Mouse (Mus musculus) CH12.LX (cell line): ENCODE data around the gene Gm28038. TPM values are rescaled to one million over a fixed set of nuclear protein-coding genes. Genes with fewer than 3 reads are reported as not detected.

Experiments
- DNase-seq: peaks from one replicate; pipeline ENCODE4 v3.0.0-alpha.2; 2013; ENCODE audit errors: extremely low read depth
- H3K27ac ChIP-seq: 2 replicates; pipeline ENCODE4 v1.5.1; 2012; ENCODE audit warnings: low read depth, mild to moderate bottlenecking, control low read depth, moderate library complexity; ENCODE audit not compliant: insufficient read depth
- H3K27me3 ChIP-seq: replicated peaks from 2 replicates; pipeline ENCODE3; 2012; ENCODE audit warnings: inconsistent platforms
- H3K36me3 ChIP-seq, 2 experiments: replicated peaks in 1 of 2; 2 replicates each; pipeline versions ENCODE3 to v1.6.1; 2012; ENCODE audit warnings: inconsistent platforms in 1 of 2, low read length in 1 of 2, mild to moderate bottlenecking in 1 of 2, mixed read lengths in 1 of 2, moderate library complexity in 1 of 2; ENCODE audit not compliant: control insufficient read depth in 1 of 2, insufficient read depth in 1 of 2
- H3K4me1 ChIP-seq, 2 experiments: 2 replicates each; pipeline ENCODE4 v1.6.1; 2012; ENCODE audit warnings: inconsistent platforms in 1 of 2, moderate library complexity in 1 of 2; ENCODE audit not compliant: insufficient read depth in 2 of 2, control insufficient read depth in 1 of 2
- H3K4me2 ChIP-seq: 2 replicates; pipeline ENCODE4 v1.6.1; 2012; ENCODE audit warnings: low read depth, mild to moderate bottlenecking, control low read depth; ENCODE audit not compliant: poor library complexity, insufficient read depth, severe bottlenecking
- H3K4me3 ChIP-seq, 3 experiments: fragments of 150-350 bp in 1 of 3; sonication (generic) in 1 of 3; replicated peaks in 1 of 3; 2 replicates each; pipeline versions ENCODE3 to v1.5.1; 2011 to 2012; ENCODE audit warnings: low read depth in 2 of 3, low read length in 2 of 3, mild to moderate bottlenecking in 2 of 3, moderate library complexity in 2 of 3, control low read depth in 1 of 3, improper control_type of control experiment in 1 of 3, inconsistent platforms in 1 of 3, mixed read lengths in 1 of 3; ENCODE audit not compliant: poor library complexity in 1 of 3
- H3K79me2 ChIP-seq: replicated peaks from 2 replicates; pipeline ENCODE4 v1.6.1; 2012; ENCODE audit warnings: mild to moderate bottlenecking, moderate library complexity; ENCODE audit not compliant: control insufficient read depth, poor library complexity, insufficient read depth, severe bottlenecking; ENCODE audit errors: extremely low read depth
- H3K9ac ChIP-seq: 2 replicates; pipeline ENCODE4 v1.6.1; 2012; ENCODE audit warnings: low read depth, mild to moderate bottlenecking, control low read depth, moderate library complexity; ENCODE audit not compliant: insufficient read depth
- H3K9me3 ChIP-seq: replicated peaks from 2 replicates; pipeline ENCODE3; 2012; ENCODE audit warnings: low read length, inconsistent platforms, mixed read lengths
- BHLHE40 ChIP-seq: IDR thresholded peaks from 2 replicates; pipeline ENCODE4 v1.6.1; 2011; ENCODE audit warnings: mild to moderate bottlenecking, low read depth, low read length, improper control_type of control experiment
- CHD1 ChIP-seq: IDR thresholded peaks from 2 replicates; pipeline ENCODE4 v1.6.1; 2012; ENCODE audit warnings: low read depth, low read length, improper control_type of control experiment, inconsistent platforms
- CHD2 ChIP-seq: IDR thresholded peaks from 2 replicates; pipeline ENCODE4 v1.6.1; 2011; ENCODE audit warnings: low read length, improper control_type of control experiment
- CTCF ChIP-seq, 2 experiments: IDR thresholded peaks in 1 of 2; conservative IDR thresholded peaks in 1 of 2; 2 replicates each; pipeline ENCODE4 v1.5.1; 2011 to 2012; ENCODE audit warnings: low read depth in 2 of 2, low read length in 2 of 2, improper control_type of control experiment in 1 of 2, inconsistent platforms in 1 of 2, mild to moderate bottlenecking in 1 of 2, moderate library complexity in 1 of 2
- EP300 ChIP-seq: IDR thresholded peaks from 2 replicates; pipeline ENCODE4 v1.6.1; 2011; ENCODE audit warnings: low read length, improper control_type of control experiment
- IRF4 ChIP-seq: IDR thresholded peaks from 2 replicates; pipeline ENCODE4 v1.6.1; 2014; ENCODE audit warnings: low read depth, mild to moderate bottlenecking, inconsistent platforms, low read length, improper control_type of control experiment
- JUN ChIP-seq: IDR thresholded peaks from 2 replicates; pipeline ENCODE4 v1.6.1; 2011; ENCODE audit warnings: low read depth, mild to moderate bottlenecking, low read length, improper control_type of control experiment, moderate library complexity; ENCODE audit not compliant: insufficient read depth
- JUND ChIP-seq: conservative IDR thresholded peaks from 2 replicates; pipeline ENCODE4 v1.6.1; 2011; ENCODE audit warnings: low read depth, low read length, improper control_type of control experiment
- KAT2A ChIP-seq: IDR thresholded peaks from 2 replicates; pipeline ENCODE4 v1.6.1; 2012; ENCODE audit warnings: low read length, improper control_type of control experiment, inconsistent platforms; ENCODE audit not compliant: insufficient replicate concordance
- MAZ ChIP-seq: IDR thresholded peaks from 2 replicates; pipeline ENCODE4 v1.6.1; 2012; ENCODE audit warnings: low read depth, mild to moderate bottlenecking, inconsistent platforms, low read length, improper control_type of control experiment, moderate library complexity
- MEF2A ChIP-seq: IDR thresholded peaks from 2 replicates; pipeline ENCODE4 v1.6.1; 2014; ENCODE audit warnings: low read depth, mild to moderate bottlenecking, inconsistent platforms, low read length, improper control_type of control experiment, borderline replicate concordance
- NELFE ChIP-seq: IDR thresholded peaks from 2 replicates; pipeline ENCODE4 v1.6.1; 2011; ENCODE audit warnings: low read depth, low read length, improper control_type of control experiment
- POLR2A ChIP-seq: IDR thresholded peaks from 2 replicates; pipeline ENCODE4 v1.6.1; 2011; ENCODE audit warnings: low read depth, mild to moderate bottlenecking, improper control_type of control experiment, low read length
- SIN3A ChIP-seq: IDR thresholded peaks from 2 replicates; pipeline ENCODE4 v1.6.1; 2012; ENCODE audit warnings: low read length, improper control_type of control experiment, inconsistent platforms
- SMC3 ChIP-seq: IDR thresholded peaks from 2 replicates; pipeline ENCODE4 v1.6.1; 2011; ENCODE audit warnings: low read depth, low read length, improper control_type of control experiment
- TBP ChIP-seq: conservative IDR thresholded peaks from 2 replicates; pipeline ENCODE4 v1.6.1; 2011; ENCODE audit warnings: low read depth, low read length, improper control_type of control experiment
- ZC3H11A ChIP-seq: IDR thresholded peaks from 2 replicates; pipeline ENCODE4 v1.6.1; 2012; ENCODE audit warnings: low read depth, mild to moderate bottlenecking, inconsistent platforms, low read length, improper control_type of control experiment
- ZNF384 ChIP-seq: IDR thresholded peaks from 2 replicates; pipeline ENCODE4 v1.6.1; 2012; ENCODE audit warnings: low read depth, low read length, improper control_type of control experiment, inconsistent platforms
- dilution Hi-C: fragments of 300-500 bp; cut with MboI; formaldehyde crosslinking; loops from 2 replicates; pipeline ENCODE4 v1.14.3; 2020; ENCODE audit warnings: low sequenced_read_pairs; ENCODE audit not compliant: extremely low pct_unique_long_range_greater_than_20kb, extremely low pct_ligation_motif_present
- in situ Hi-C: fragments of 300-500 bp; cut with MboI; formaldehyde crosslinking; loops from 3 replicates; pipeline ENCODE4 v1.14.3; 2019; ENCODE audit warnings: low sequenced_read_pairs, low pct_ligation_motif_present, low pct_unique_long_range_greater_than_20kb, mixed read lengths
- polyA plus RNA-seq: library from polyadenylated mRNA; unstranded; fragments of >175 nt; gene quantifications from 2 replicates; pipeline ENCODE4 v1.2.1, GENCODE M21; 2012; ENCODE audit warnings: low read depth; ENCODE audit not compliant: insufficient read length
- total RNA-seq, 2 experiments: library from RNA; depleted of rRNA; stranded (reverse); fragments of 300-350 nt in 1 of 2; fragments of >200 nt in 1 of 2; gene quantifications; 2 replicates each; pipeline ENCODE4 v1.2.3; 2012 to 2014

Gene Gm28038
- total and polyA plus RNA-seq, 3 experiments: not detected

- in situ Hi-C loops: no loop called here
- no peaks in the 10 kb centered on the region for H3K79me2 ChIP-seq
- 0 out of 2 replicates have a peak overlapping the region, but pooled peaks have one; percentile 69 for H3K4me2 ChIP-seq
- TF ChIP-seq MAZ (no peak), KAT2A (no peak), MEF2A (no peak), SIN3A (no peak), SMC3 (no peak), CTCF (conservative IDR thresholded peaks at IDR 0.05 in 1 of 2, IDR thresholded peaks at IDR 0.05 in 1 of 2; ENCODE audit: low read depth in 2 of 2, low read length in 2 of 2) (no peak), POLR2A (no peak), JUN (no peak), ZNF384 (no peak), EP300 (no peak), NELFE (no peak), CHD1 (no peak), CHD2 (no peak)
- H3K27ac ChIP-seq: no peak overlapping the region
- H3K36me3 ChIP-seq: peaks cover 15 to 41% of the 10 kb centered on the region in 2 experiments
- dilution Hi-C loops: no loop called here
- DNase-seq: no peak
- no peak overlapping the region for H3K4me3 ChIP-seq
- H3K9me3 ChIP-seq: no peaks in the 10 kb centered on the region
- peaks cover 8 to 36% of the 10 kb centered on the region in 2 experiments; a peak in 3 of 4 replicates for H3K4me1 ChIP-seq
- no peaks in the 10 kb centered on the region for H3K27me3 ChIP-seq
- peak overlapping the region; percentile 78; the same call in 1 of the 2 replicates for H3K9ac ChIP-seq
Measured at GRCm38 (mm10) chr2:30238906-30239465, 41.9 kb upstream of the Gm28038 start.

- Histone ChIP-seq H3K79me2 (no peaks in the 10 kb centered on the region), H3K9ac (no peak overlapping the region), H3K4me2 (no peak overlapping the region), H3K27me3 (no peaks in the 10 kb centered on the region), H3K4me1 (peaks cover 8 to 36% of the 10 kb centered on the region in 2 experiments; a peak in 3 of 4 replicates), H3K9me3 (no peaks in the 10 kb centered on the region), H3K36me3 (peaks cover 18 to 48% of the 10 kb centered on the region in 2 experiments), H3K27ac (no peak overlapping the region), H3K4me3 (no peak overlapping the region)
- TF ChIP-seq BHLHE40 (no peak), CHD1 (no peak), ZC3H11A (no peak), NELFE (no peak), KAT2A (no peak), CTCF (conservative IDR thresholded peaks at IDR 0.05 in 1 of 2, IDR thresholded peaks at IDR 0.05 in 1 of 2; ENCODE audit: low read depth in 2 of 2, low read length in 2 of 2) (no peak), IRF4 (no peak), TBP (no peak), JUND (no peak)
- in situ Hi-C loops: loop anchor here (10.0 kb wide), 1 partner anchor 55 kb away; no protein-coding TSS in a partner anchor
- dilution Hi-C loops: no loop called here
- DNase-seq: no peak
Measured at GRCm38 (mm10) chr2:30239777-30240176, 41.1 kb upstream of the Gm28038 start.
